In genomic region chr11:19246390-19247114, GRCm38 (mm10) we compare ENCODE assay signal across 24 mouse cellular contexts.
"Had no signal": no experiment of that assay in that cellular context is flagged by ENCODE, and none has a peak within 500 bp of the region (broad histone marks: within the 10 kb centered on the region; RNA-seq: fewer than 3 reads in every experiment).

No protein-coding gene starts in this region.

- H3K4me2 ChIP-seq: heart, embryonic 12.5 days; hindbrain, embryonic 12.5 days; hindbrain, embryonic 14.5 days; intestine, embryonic 15.5 days; limb, embryonic 12.5 days; liver, embryonic 11.5 days; liver, embryonic 13.5 days; liver, embryonic 15.5 days had no signal

- ATAC-seq: hindbrain, embryonic 16.5 days; inflammation-experienced regulatory T-cells, adult 6 months; intestine, embryonic 15.5 days; intestine, postnatal 0 days had no signal

- H3K27me3 ChIP-seq: hindbrain, embryonic 12.5 days; intestine, embryonic 15.5 days; liver, embryonic 13.5 days; liver, embryonic 15.5 days had no signal

- H3K9ac ChIP-seq: heart, embryonic 12.5 days; hindbrain, embryonic 12.5 days; hindbrain, embryonic 14.5 days; intestine, embryonic 15.5 days; limb, embryonic 12.5 days; liver, embryonic 13.5 days; liver, embryonic 15.5 days had no signal

- DNase-seq: gastrocnemius, postnatal 14 days; gastrocnemius, postnatal 36 days; heart, adult 18-20 months; heart, postnatal 10 days; heart, postnatal 4 days; kidney, adult 18-20 months; kidney, postnatal 14 days; liver; liver, embryonic 13.5 days had no signal

- H3K4me3 ChIP-seq: heart, embryonic 10.5 days; heart, embryonic 12.5 days; hindbrain, embryonic 10.5 days; hindbrain, embryonic 12.5 days; intestine, embryonic 15.5 days; layer of hippocampus, adult 2 months; left cerebral cortex, adult 2 months; limb, embryonic 10.5 days; limb, embryonic 12.5 days; liver, embryonic 13.5 days; liver, embryonic 15.5 days had no signal

- H3K36me3 ChIP-seq: heart, embryonic 10.5 days; heart, embryonic 12.5 days; hindbrain, embryonic 10.5 days; hindbrain, embryonic 12.5 days; intestine, embryonic 15.5 days; limb, embryonic 10.5 days; limb, embryonic 12.5 days; liver, embryonic 13.5 days; liver, embryonic 15.5 days had no signal

- H3K4me1 ChIP-seq: heart, embryonic 10.5 days; heart, embryonic 12.5 days; intestine, embryonic 15.5 days; limb, embryonic 10.5 days; limb, embryonic 12.5 days; liver, embryonic 13.5 days; liver, embryonic 15.5 days had no signal

- H3K9me3 ChIP-seq: heart, embryonic 10.5 days; heart, embryonic 12.5 days; hindbrain, embryonic 10.5 days; hindbrain, embryonic 12.5 days; intestine, embryonic 15.5 days; limb, embryonic 10.5 days; limb, embryonic 12.5 days; liver, embryonic 13.5 days; liver, embryonic 15.5 days had no signal

- H3K27ac ChIP-seq: heart, embryonic 10.5 days; hindbrain, embryonic 10.5 days; hindbrain, embryonic 12.5 days; hindbrain, embryonic 14.5 days; intestine, embryonic 15.5 days; layer of hippocampus, adult 2 months; left cerebral cortex, adult 2 months; limb, embryonic 10.5 days; limb, embryonic 12.5 days; liver, embryonic 13.5 days; liver, embryonic 15.5 days had no signal
